Mouse (Mus musculus) leukemia stem cell, adult 10-12 weeks (primary cell): Measurements from ENCODE around the gene Ncan. TPM values are rescaled to one million over a fixed set of nuclear protein-coding genes. Genes with fewer than 3 reads are reported as not detected.

Experiments used
- polyA plus RNA-seq: library from polyadenylated mRNA; stranded (reverse); fragments of >175 nt; gene quantifications from 2 replicates; pipeline ENCODE4 v1.2.3, GENCODE M21; 2012; ENCODE audit warnings: low replicate concordance

Gene Ncan
- polyA plus RNA-seq = 0.05 TPM in 1 of 2 replicates, not detected in the other

GRCm38 (mm10) chr8:70120667-70121066 lies at the start of gene Ncan:
Gene Ncan (minus strand): TSS chr8:70120873.

GRCm38 (mm10) chr8:70139026-70139857 lies 18.6 kb upstream of the Ncan start, which contains the start of the genes Rfxank, Borcs8 and Mef2b:
Gene Rfxank (minus strand): TSS chr8:70139154.
Gene Borcs8 (plus strand): TSS chr8:70139499.
Gene Mef2b (plus strand): TSS chr8:70139711.

GRCm38 (mm10) chr8:70131166-70131883 lies 10.7 kb upstream of the Ncan start, which contains the start of gene Nr2c2ap:
Gene Nr2c2ap (plus strand): TSS chr8:70131333.

GRCm38 (mm10) chr8:70083285-70083684 lies 37.4 kb downstream of the Ncan start, which contains the start of gene Hapln4:
Gene Hapln4 (plus strand): TSS chr8:70083457.

DNA sequence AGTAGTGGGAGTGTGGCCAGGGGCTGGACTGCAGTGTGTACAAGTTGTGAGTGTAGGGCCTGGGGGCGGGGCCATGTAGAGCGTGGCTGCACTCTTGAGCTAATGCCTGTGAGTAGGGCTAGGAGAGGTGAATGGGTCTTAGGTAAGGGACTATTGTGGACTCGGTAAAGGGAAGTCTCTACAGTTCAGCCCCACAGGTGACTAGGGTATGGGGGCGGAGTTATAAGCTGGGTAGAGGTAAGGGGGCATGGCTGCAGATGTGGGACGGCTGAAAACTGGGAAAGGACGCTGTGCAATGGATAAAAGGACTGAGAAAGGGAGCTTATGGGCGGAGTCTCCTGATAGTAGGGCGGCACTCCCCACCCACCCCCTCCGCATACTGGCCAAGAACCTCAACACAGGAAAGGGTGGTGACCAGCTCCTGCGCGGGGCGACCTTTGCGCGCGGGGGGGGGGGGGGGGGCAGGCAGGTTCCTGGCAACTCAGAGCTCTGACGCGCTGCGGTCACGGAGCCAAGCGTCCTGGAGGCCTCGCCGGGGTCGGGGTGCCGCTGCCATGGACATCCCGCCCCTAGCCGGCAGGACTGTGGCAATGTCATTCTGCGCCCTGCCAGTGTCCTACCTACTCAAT lies 48.1 kb downstream of the Ncan start, which contains the start of gene Tm6sf2:
Tm6sf2 (plus strand) TSS at position 484 of the 629 bp plus-strand sequence.

Other genes starting within 250 kb of the Ncan start
- 0.13 and 0.27 TPM in 2 replicates for gene Cilp2, start 233.2 kb downstream of the Ncan start, polyA plus RNA-seq
- gene Tssk6, start 218.7 kb downstream of the Ncan start, polyA plus RNA-seq = 2.6 and 3.2 TPM in 2 replicates
- gene Ndufa13, start 218.3 kb downstream of the Ncan start, polyA plus RNA-seq = 57.7 and 73.4 TPM in 2 replicates
- 0.77 and 2.5 TPM in 2 replicates for gene Yjefn3, start 218.2 kb downstream of the Ncan start, polyA plus RNA-seq
- gene Gatad2a, start 124.5 kb downstream of the Ncan start, polyA plus RNA-seq = 38.6 and 137 TPM in 2 replicates
- gene Mau2, start 78.1 kb downstream of the Ncan start, polyA plus RNA-seq = 51.9 and 82.1 TPM in 2 replicates
- 46.3 and 66.4 TPM in 2 replicates for gene Sugp1, start 78.1 kb downstream of the Ncan start, polyA plus RNA-seq
- 1.1 TPM in 1 of 2 replicates, not detected in the other for gene Tm6sf2, start 47.9 kb downstream of the Ncan start, polyA plus RNA-seq
- gene Hapln4, start 37.4 kb downstream of the Ncan start, polyA plus RNA-seq = not detected in 2 replicates
- 5.1 and 9.4 TPM in 2 replicates for gene Nr2c2ap, start 10.5 kb upstream of the Ncan start, polyA plus RNA-seq
- 2.9 and 6.6 TPM in 2 replicates for gene Rfxank, start 18.3 kb upstream of the Ncan start, polyA plus RNA-seq
- gene Borcs8, start 18.6 kb upstream of the Ncan start, polyA plus RNA-seq = 6.5 and 41.8 TPM in 2 replicates
- 8.9 and 50.7 TPM in 2 replicates for gene Mef2b, start 18.8 kb upstream of the Ncan start, polyA plus RNA-seq
- 191 and 288 TPM in 2 replicates for gene Tmem161a, start 51.5 kb upstream of the Ncan start, polyA plus RNA-seq
- 14.2 and 31.4 TPM in 2 replicates for gene Slc25a42, start 91.4 kb upstream of the Ncan start, polyA plus RNA-seq
- gene Sugp2, start 113.4 kb upstream of the Ncan start, polyA plus RNA-seq = 22.8 and 39.3 TPM in 2 replicates
- 18.2 and 36.2 TPM in 2 replicates for gene Armc6, start 113.6 kb upstream of the Ncan start, polyA plus RNA-seq
- 10.6 and 12.3 TPM in 2 replicates for gene Homer3, start 162.0 kb upstream of the Ncan start, polyA plus RNA-seq
- 40.0 and 63.8 TPM in 2 replicates for gene Ddx49, start 181.6 kb upstream of the Ncan start, polyA plus RNA-seq
- 154 and 182 TPM in 2 replicates for gene Cope, start 181.6 kb upstream of the Ncan start, polyA plus RNA-seq
- 0.18 and 0.51 TPM in 2 replicates for gene Cers1, start 194.9 kb upstream of the Ncan start, polyA plus RNA-seq
- gene Gdf1, start 208.9 kb upstream of the Ncan start, polyA plus RNA-seq = 0.46 and 0.52 TPM in 2 replicates
- 154 and 179 TPM in 2 replicates for gene Upf1, start 232.4 kb upstream of the Ncan start, polyA plus RNA-seq